Mouse (Mus musculus): ENCODE data around the gene Spin4. TPM values are rescaled to one million over a fixed set of nuclear protein-coding genes. Genes with fewer than 3 reads are reported as not detected.
A peak's percentile ranks its signal among the peaks of the same experiment; 100 is the strongest.

Gene Spin4
- polyA plus RNA-seq (2014; fragmentation: Nextera tagmentation; extraction: Ambion mirVana), result 5.0 and 6.3 TPM in 2 replicates

DNA sequence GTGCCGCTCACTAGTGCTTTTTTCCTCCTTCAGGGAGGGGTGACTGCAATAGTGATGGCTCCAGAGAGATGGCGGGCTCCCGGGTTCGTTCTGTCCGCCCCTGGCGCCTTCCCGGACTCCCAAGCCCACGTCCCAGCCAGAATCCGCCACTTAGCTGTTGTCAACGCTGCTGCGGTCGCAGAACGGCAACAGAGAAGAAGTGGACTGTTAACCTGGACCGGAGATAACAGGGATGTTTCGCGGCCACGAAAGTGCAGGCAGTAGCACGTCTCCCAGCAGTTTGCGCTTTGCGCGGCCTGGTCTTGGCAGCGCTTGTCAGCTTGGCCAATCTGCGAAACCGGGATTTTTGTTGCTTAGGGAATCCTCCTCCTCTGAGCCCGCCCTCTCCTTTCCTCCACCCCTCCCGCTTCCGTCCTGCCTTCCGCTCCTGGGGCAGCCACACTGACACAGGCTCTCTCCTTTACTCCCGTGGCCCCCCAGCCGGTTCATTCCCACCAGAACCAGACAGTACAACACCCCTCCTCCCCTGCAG, at the start of gene Spin4:
Gene Spin4 (minus strand): TSS at position 322 of the 532 bp plus-strand sequence.
- Histone ChIP-seq H3K9me3 (replicated peaks; ENCODE audit: control insufficient read depth, low read length) (no peaks in the 10 kb centered on the region), H3K4me2 (ENCODE audit: low read length) (peak within 1 kb of the TSS; percentile 57), H3K36me3 (ENCODE audit: control insufficient read depth, insufficient read depth, low read length) (no peaks in the 10 kb centered on the region), H3K4me3 (ENCODE audit: low read depth, low read length) (peak within 1 kb of the TSS; percentile 46), H3K27me3 (replicated peaks; ENCODE audit: control insufficient read depth, insufficient read depth, low read length) (no peaks in the 10 kb centered on the region), H3K9ac (ENCODE audit: low read length) (peak within 1 kb of the TSS; percentile 66), H3K27ac (ENCODE audit: low read depth, low read length) (peak within 1 kb of the TSS; percentile 80), H3K4me1 (ENCODE audit: control insufficient read depth, insufficient read depth, low read length) (no peaks in the 10 kb centered on the region)
- 31% methylated on average over 30 of the region's 30 CpGs for WGBS
- ATAC-seq, result peak; percentile 94
- DNase-seq (ENCODE audit: low spot score), result peak; percentile 87

DNA sequence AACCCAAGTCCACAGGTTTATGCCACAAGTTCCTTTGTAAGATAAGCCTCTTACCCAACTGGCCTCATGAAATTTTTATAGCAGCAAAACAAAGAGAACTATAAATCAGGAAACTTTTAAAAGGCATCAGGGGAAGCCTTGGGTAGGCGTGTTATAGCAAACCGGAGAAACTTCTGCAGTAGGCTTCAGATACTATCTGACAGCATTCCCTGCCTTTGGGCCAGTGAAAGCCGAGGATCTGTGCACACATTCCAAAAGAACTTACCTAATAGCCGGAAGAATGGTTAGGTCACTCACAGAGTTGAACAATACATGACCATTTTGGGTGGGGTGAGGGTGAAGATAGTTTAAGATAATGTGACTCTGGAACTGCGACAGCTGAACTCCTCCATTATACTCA, 1.4 kb upstream of the Spin4 start:
- no peak overlapping the region for H3K4me2 ChIP-seq (ENCODE audit: low read length)
- no peaks in the 10 kb centered on the region for H3K4me1 ChIP-seq (ENCODE audit: control insufficient read depth, insufficient read depth, low read length)
- no peak overlapping the region for H3K9ac ChIP-seq (ENCODE audit: low read length)
- H3K27ac ChIP-seq (ENCODE audit: low read depth, low read length), result no peak overlapping the region
- H3K36me3 ChIP-seq (ENCODE audit: control insufficient read depth, insufficient read depth, low read length), result no peaks in the 10 kb centered on the region
- no peaks in the 10 kb centered on the region for H3K27me3 ChIP-seq (replicated peaks; ENCODE audit: control insufficient read depth, insufficient read depth, low read length)
- ATAC-seq (no peak), DNase-seq (ENCODE audit: low spot score) (no peak)
- no peaks in the 10 kb centered on the region for H3K9me3 ChIP-seq (replicated peaks; ENCODE audit: control insufficient read depth, low read length)
- H3K4me3 ChIP-seq (ENCODE audit: low read depth, low read length), result no peak overlapping the region
- WGBS, result 72% methylated on average over 5 of the region's 5 CpGs

DNA sequence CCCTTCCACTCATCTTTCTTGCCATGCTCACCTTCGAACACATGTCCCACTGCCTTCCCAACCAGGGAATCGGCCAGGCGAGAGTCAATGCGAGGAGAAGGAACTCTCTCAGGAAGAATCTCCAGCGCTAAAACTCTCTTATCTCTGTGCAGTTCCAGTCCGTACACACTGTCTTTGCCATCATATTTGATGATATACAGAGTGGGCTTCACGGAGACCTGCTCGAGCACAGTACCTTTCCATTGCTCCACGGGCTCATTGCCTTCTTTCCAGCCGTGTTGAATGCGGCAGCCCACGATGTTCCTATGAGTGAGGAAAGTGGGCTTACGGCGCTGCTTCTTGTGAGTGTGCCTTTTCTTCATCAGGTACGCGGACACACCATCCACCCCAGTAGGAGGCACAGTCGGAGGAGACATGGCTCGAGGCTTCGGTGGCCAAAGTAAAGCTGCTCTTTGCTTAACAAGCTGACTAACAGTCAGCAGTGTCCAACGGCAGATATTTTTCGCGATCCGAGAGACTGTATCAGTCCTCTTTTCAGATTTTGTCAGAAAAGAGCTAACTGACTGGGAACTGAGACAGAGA, 612 bp downstream of the Spin4 start:
- Histone ChIP-seq H3K4me3 (ENCODE audit: low read depth, low read length) (peak overlapping the region; percentile 46), H3K4me2 (ENCODE audit: low read length) (peak overlapping the region; percentile 57), H3K36me3 (ENCODE audit: control insufficient read depth, insufficient read depth, low read length) (no peaks in the 10 kb centered on the region), H3K9me3 (replicated peaks; ENCODE audit: control insufficient read depth, low read length) (no peaks in the 10 kb centered on the region), H3K9ac (ENCODE audit: low read length) (peak overlapping the region; percentile 66), H3K27ac (ENCODE audit: low read depth, low read length) (peak overlapping the region; percentile 80), H3K27me3 (replicated peaks; ENCODE audit: control insufficient read depth, insufficient read depth, low read length) (no peaks in the 10 kb centered on the region), H3K4me1 (ENCODE audit: control insufficient read depth, insufficient read depth, low read length) (no peaks in the 10 kb centered on the region)
- peak; percentile 65 for ATAC-seq
- WGBS, result 36% methylated on average over 23 of the region's 23 CpGs
- DNase-seq (ENCODE audit: low spot score), result peak; percentile 26

DNA sequence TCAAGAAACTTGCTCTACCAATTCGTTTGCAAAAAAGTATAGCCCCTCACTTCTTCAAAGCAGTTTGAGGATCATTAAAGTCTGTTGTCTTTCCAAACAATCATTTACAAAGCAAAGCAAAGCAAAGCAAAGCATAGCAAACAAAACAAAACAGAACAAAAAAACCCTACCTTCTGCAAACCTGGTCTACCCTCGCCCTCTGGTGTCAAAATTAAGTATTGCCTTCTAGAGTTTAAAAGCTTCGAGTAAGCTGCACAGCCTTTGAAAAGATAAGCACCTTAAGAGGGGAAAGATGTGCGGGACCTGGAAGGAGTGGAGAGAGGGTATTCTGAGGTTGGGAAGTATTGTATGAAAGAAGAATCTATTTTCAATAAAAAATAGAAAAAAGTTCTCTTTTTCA, 14.4 kb downstream of the Spin4 start:
- ATAC-seq (no peak), DNase-seq (ENCODE audit: low spot score) (peak; percentile 69)
- H3K4me3 ChIP-seq (ENCODE audit: low read depth, low read length), result no peak overlapping the region

DNA sequence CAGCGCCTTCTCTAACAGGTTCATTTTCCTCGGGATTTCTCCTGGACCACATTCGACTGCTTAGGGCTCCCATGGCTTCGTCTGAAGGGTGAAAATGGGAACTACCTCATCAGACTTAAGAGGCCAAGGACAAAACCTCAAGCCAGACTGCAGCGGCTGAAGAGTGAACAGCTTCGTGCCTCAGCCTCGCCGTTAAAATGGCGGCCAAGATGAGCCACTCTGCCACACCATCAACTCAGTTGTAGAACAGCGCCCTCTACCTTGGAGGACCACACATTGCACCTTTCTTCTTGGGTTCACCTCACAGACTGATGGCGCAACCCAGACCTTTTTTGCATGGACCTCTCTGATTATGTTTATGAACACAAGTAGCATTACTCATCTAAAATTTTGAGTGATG, 27.6 kb downstream of the Spin4 start:
- H3K36me3 ChIP-seq (ENCODE audit: control insufficient read depth, insufficient read depth, low read length), result no peaks in the 10 kb centered on the region
- H3K9me3 ChIP-seq (replicated peaks; ENCODE audit: control insufficient read depth, low read length), result no peaks in the 10 kb centered on the region
- no peak overlapping the region for H3K9ac ChIP-seq (ENCODE audit: low read length)
- ATAC-seq (no peak), DNase-seq (ENCODE audit: low spot score) (no peak)
- no peak overlapping the region for H3K4me2 ChIP-seq (ENCODE audit: low read length)
- no peaks in the 10 kb centered on the region for H3K4me1 ChIP-seq (ENCODE audit: control insufficient read depth, insufficient read depth, low read length)
- 93% methylated on average over 11 of the region's 11 CpGs for WGBS
- no peak overlapping the region for H3K4me3 ChIP-seq (ENCODE audit: low read depth, low read length)
- H3K27ac ChIP-seq (ENCODE audit: low read depth, low read length), result no peak overlapping the region
- no peaks in the 10 kb centered on the region for H3K27me3 ChIP-seq (replicated peaks; ENCODE audit: control insufficient read depth, insufficient read depth, low read length)

More for the DNA sequence above, 14.4 kb downstream of the Spin4 start:
- Histone ChIP-seq H3K27me3 (replicated peaks; ENCODE audit: control insufficient read depth, insufficient read depth, low read length) (no peaks in the 10 kb centered on the region), H3K9ac (ENCODE audit: low read length) (no peak overlapping the region), H3K36me3 (ENCODE audit: control insufficient read depth, insufficient read depth, low read length) (no peaks in the 10 kb centered on the region), H3K9me3 (replicated peaks; ENCODE audit: control insufficient read depth, low read length) (no peaks in the 10 kb centered on the region), H3K4me2 (ENCODE audit: low read length) (no peak overlapping the region), H3K27ac (ENCODE audit: low read depth, low read length) (no peak overlapping the region), H3K4me1 (ENCODE audit: control insufficient read depth, insufficient read depth, low read length) (no peaks in the 10 kb centered on the region)
- WGBS, result 20% methylated on average over 4 of the region's 4 CpGs

DNA sequence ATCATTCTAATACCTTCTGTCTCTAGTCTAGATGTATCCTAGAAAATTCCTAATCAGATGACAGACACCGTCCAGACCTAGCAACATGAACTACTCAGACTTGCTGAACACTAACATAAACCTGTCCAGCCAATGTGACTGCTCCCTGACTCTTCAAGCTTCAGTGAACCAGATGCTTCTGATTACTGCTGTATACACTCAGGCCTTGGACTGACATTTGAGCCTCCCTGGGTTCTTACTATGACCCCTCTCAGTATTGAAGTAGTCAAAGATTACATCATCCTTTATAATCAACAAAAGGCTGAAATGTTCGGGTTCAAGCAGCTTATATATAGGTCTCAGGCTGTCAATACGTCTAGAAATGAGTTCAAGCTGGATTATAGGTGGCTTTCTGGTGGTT, 32.4 kb downstream of the Spin4 start:
- H3K27me3 ChIP-seq (replicated peaks; ENCODE audit: control insufficient read depth, insufficient read depth, low read length), result no peaks in the 10 kb centered on the region
- no peaks in the 10 kb centered on the region for H3K4me1 ChIP-seq (ENCODE audit: control insufficient read depth, insufficient read depth, low read length)
- ATAC-seq (no peak), DNase-seq (ENCODE audit: low spot score) (no peak)
- no peak overlapping the region for H3K4me2 ChIP-seq (ENCODE audit: low read length)
- 42% methylated on average over 3 of the region's 3 CpGs for WGBS
- H3K4me3 ChIP-seq (ENCODE audit: low read depth, low read length), result no peak overlapping the region
- H3K9me3 ChIP-seq (replicated peaks; ENCODE audit: control insufficient read depth, low read length), result no peaks in the 10 kb centered on the region
- H3K27ac ChIP-seq (ENCODE audit: low read depth, low read length), result no peak overlapping the region
- H3K9ac ChIP-seq (ENCODE audit: low read length), result no peak overlapping the region
- no peaks in the 10 kb centered on the region for H3K36me3 ChIP-seq (ENCODE audit: control insufficient read depth, insufficient read depth, low read length)

DNA sequence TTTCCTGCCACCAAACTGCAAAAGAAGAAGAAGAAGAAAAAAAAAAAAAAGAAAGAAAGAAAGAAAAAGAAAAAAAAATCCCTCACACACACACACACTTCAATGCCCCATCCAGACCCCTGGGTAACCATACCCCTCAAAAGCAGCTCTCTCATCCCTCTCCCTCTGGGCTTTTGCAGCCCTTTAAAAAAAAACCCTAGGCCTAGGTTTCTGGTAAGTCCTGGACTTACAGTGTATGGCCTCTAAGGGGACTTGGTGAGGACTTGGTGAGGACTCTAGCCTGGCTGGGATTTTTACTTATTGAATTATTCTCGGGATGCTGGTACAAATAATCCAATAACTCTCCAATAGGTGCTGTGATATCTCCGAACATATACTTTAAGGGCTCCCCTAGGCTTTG, 35.6 kb downstream of the Spin4 start:
- peak overlapping the region; percentile 27; the same call in 1 of the 2 replicates for H3K4me3 ChIP-seq (ENCODE audit: low read depth, low read length)
- no peak for DNase-seq (ENCODE audit: low spot score)

DNA sequence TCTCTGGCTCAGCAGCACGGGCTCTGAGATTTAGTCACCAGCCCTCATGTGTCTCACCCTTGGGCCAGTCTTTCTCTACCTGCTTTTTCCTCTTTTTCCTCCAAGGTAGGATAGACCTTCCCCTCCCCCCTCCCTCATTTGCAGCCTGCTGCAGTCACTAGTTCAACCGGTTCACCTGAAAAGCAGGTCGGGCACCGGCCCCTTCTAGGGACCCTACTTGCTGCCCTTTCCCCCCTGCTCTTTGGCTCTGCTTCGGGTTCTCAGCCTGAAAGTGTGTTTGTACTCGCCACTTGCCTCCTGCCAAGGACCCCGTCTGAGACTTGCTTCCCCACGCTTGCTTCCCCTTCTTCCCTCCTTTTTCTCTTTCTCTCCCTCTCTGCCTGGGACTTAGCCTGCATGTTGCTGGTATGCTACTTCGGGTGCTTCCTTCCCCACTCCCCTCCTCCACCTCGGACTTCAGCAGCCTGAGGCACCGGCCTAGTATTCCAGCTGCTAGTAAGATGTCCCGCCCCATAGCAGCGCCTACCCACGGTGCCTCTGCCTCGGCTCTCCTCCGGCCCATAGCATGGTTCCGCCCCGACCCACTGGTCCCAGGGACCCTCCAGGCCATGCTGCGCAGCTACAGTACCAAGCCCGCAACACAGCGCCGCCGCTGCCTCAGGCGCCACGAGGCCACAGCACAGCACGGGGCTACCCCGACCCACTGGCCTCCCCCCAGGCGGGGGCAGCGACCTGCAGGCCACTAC, 36.2 kb downstream of the Spin4 start:
- Histone ChIP-seq H3K4me1 (ENCODE audit: control insufficient read depth, insufficient read depth, low read length) (no peaks in the 10 kb centered on the region), H3K4me3 (ENCODE audit: low read depth, low read length) (peak overlapping the region; percentile 27), H3K27me3 (replicated peaks; ENCODE audit: control insufficient read depth, insufficient read depth, low read length) (no peaks in the 10 kb centered on the region), H3K27ac (ENCODE audit: low read depth, low read length) (no peak overlapping the region), H3K4me2 (ENCODE audit: low read length) (peak overlapping the region; percentile 52), H3K9ac (ENCODE audit: low read length) (peak overlapping the region; percentile 52), H3K36me3 (ENCODE audit: control insufficient read depth, insufficient read depth, low read length) (no peaks in the 10 kb centered on the region), H3K9me3 (replicated peaks; ENCODE audit: control insufficient read depth, low read length) (no peaks in the 10 kb centered on the region)
- peak; percentile 83 for ATAC-seq
- WGBS, result 26% methylated on average over 29 of the region's 29 CpGs
- DNase-seq (ENCODE audit: low spot score), result peak; percentile 23

More for the DNA sequence above, 35.6 kb downstream of the Spin4 start:
- no peak overlapping the region for H3K9ac ChIP-seq (ENCODE audit: low read length)
- no peaks in the 10 kb centered on the region for H3K36me3 ChIP-seq (ENCODE audit: control insufficient read depth, insufficient read depth, low read length)
- peak; percentile 26; the same call in 1 of the 2 replicates for ATAC-seq
- no peaks in the 10 kb centered on the region for H3K27me3 ChIP-seq (replicated peaks; ENCODE audit: control insufficient read depth, insufficient read depth, low read length)
- no peaks in the 10 kb centered on the region for H3K9me3 ChIP-seq (replicated peaks; ENCODE audit: control insufficient read depth, low read length)
- 77% methylated on average over 2 of the region's 2 CpGs for whole genome bisulfite sequencing
- no peaks in the 10 kb centered on the region for H3K4me1 ChIP-seq (ENCODE audit: control insufficient read depth, insufficient read depth, low read length)
- H3K27ac ChIP-seq (ENCODE audit: low read depth, low read length), result no peak overlapping the region
- peak overlapping the region; percentile 52 for H3K4me2 ChIP-seq (ENCODE audit: low read length)
